Mouse (Mus musculus) gastrocnemius, postnatal 4 days (tissue): ENCODE data around the gene Nipal4. TPM values are rescaled to one million over a fixed set of nuclear protein-coding genes. Genes with fewer than 3 reads are reported as not detected.

ENCODE experiments used
- DNase-seq, 2 experiments: peaks; one replicate each; pipeline ENCODE4 v3.0.0; 2021 to 2022; ENCODE audit warnings: low spot score in 2 of 2, mixed read lengths in 2 of 2
- total RNA-seq, 2 experiments: library from RNA; stranded (reverse); gene quantifications; 2 replicates each; pipeline ENCODE4 v1.2.3; 2021

Nipal4 gene
- total RNA-seq, 2 experiments from 2014 or later = 0.13 to 0.32 TPM

GRCm38 (mm10) chr11:46168506-46168905, 2.2 kb upstream of the Nipal4 start:
- no peak for DNase-seq

DNA sequence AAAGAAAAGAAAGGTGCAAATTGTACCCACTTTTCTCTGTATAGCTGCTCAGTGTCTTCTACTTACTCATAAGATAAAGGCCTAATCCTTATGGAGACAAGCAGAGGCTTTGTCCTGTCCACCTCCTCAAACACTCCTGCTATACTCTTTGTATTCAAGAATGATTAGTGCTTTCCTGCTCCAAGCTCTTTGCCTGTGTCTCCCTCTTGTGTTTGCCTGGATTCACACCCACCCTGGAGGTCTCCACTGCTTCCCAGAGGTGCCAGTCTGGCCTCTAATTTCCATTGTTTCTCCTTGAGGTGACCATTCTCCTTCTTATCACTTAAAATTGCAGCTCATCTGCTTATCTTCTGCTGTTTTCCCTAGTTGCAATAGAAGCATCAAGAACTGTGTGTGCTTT, 8.8 kb downstream of the Nipal4 start:
- DNase-seq = no peak

GRCm38 (mm10) chr11:46156945-46157344, 9.4 kb downstream of the Nipal4 start:
- DNase-seq = no peak

DNA sequence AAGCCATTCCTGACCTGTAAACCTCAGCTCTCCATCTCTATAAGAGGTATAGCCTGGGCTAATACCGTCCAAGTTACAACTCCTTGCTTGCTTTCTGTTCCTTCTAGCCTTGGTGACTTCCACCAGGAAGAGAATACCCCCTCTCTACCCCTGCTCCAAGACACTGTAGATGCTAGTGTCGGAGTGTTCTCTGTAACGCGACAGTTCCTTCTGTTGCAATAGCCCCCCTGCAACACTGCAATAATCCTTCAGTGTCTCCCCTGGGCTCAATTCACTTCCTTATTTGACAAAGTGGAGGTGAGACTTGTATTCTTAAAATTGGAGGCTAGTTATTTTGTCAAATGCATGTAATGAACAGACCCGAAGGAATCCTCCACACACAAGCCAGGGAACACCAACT, 19.7 kb downstream of the Nipal4 start:
- no peak for DNase-seq

DNA sequence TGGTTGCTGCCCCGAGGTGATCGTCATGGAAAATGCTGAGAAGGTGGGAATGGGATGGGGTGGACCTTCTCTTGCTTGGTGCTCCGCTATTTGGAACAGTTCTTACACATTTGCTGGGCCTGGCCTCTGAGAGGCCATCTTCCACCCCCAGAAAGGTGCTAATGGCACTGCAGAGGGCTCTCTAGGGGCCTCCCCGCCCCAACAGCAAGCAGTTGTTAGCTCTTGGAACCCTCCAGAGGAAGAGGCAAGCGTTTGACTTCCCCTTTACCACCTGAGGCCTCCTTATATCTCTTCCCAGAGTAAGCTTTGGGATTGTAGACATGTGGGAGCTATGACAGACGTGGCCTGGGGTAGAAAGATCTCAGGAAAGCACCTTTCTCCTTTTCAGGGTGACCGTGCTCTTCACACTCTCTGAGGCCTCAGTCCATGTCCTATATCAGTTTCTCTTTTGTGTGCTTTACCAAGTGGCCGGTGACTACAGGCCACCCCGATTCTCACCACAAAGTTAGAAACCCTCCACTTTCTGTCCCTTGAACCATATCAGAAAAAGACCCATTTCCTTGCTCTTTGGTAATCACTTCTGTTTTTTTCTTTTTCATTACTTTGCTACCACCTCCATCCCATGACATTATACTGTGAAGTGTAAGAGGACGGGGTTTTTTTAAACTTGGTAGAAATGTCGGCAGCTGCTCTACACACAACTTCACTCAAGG, 21.0 kb downstream of the Nipal4 start:
- DNase-seq = no peak

GRCm38 (mm10) chr11:46143342-46143741, 23.0 kb downstream of the Nipal4 start:
- DNase-seq = no peak

- no peak for DNase-seq
These were observed 31.4 kb downstream of the Nipal4 start for GRCm38 (mm10) chr11:46134899-46135298.

DNA sequence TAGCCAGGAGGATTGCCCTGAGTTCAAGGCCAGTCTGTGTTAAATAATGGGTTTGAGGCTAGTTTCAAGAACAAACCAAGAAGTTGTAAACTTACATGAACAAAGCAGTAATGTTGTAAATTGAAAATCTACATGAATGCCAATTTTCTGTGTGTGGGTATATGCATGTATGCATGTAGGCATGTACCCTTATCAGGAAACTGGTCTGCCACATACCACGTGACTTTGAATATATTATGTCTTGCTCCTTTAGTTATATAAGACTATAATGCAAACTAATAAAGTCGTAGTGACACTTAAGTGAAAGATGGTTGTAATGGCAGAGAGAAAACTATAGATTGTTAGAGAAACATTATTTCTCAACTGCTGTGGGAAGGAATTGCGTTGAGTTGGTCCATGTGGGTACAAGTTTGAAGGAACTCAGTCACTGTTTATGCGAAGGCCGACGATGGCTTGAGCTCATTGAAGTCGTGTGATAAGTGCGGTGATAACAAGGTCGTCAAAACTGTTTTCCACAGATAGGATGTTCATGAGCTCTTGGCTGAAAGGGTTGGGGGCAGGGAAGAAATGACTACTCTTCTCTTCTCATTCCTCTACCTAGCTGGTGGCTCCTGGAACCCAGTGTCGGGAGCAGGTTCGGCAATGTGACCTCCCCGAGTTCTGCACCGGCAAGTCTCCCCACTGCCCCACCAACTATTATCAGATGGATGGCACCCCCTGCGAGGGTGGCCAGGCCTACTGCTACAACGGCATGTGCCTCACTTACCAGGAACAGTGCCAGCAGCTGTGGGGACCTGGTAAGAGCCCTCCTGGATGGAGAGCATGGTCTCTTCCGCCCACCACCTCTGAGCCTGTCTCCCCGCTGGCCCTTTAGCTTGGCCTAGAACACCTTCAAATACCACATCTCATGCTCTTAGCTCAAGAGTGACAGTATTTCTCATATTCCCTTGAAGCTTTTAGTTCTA, 35.0 kb downstream of the Nipal4 start:
- DNase-seq = no peak

DNA sequence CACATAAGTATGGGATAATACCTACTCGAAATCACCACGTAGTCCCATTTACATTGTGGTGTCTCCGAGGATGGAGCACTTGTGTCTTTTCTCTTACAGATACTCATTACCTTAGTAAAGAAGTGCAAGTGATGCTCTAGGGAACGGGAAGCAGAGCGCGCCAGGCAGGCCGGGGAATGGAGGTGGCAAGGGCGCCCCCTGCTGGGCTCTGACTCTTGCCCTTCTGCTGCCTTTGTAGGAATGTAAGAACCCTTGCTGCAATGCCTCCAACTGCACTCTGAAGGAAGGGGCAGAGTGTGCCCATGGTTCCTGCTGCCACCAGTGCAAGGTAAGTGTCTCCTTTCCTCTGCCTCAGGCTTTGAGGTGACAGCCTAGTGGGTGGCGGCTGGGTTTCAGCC, 37.8 kb downstream of the Nipal4 start:
- peak; percentile 57 to 65 for DNase-seq

- DNase-seq = peak; percentile 58 to 65
These were observed 38.4 kb downstream of the Nipal4 start for GRCm38 (mm10) chr11:46127621-46128547.

GRCm38 (mm10) chr11:46126827-46127410, 39.4 kb downstream of the Nipal4 start:
- no peak for DNase-seq

DNA sequence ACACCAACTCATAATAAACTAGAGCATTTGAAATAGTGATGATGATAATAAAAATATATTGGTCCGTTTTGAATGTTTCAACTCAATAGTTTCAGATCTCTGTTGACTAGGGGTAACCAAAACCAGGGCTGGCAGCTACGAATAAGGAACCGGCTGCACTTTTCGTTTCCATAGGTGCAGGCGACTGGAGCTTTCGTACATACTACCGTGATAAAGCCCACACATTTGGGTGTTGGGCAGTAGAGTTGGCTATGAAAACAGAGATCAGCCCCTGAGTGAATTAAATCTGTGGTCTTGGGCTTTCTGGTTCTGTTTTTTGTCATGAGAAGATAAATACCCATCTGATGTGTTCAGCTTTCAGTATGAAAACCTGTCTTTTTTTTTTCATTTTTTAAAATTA, 40.0 kb downstream of the Nipal4 start:
- DNase-seq = no peak

- DNase-seq = no peak
These were observed 40.5 kb downstream of the Nipal4 start for GRCm38 (mm10) chr11:46125835-46126229.

DNA sequence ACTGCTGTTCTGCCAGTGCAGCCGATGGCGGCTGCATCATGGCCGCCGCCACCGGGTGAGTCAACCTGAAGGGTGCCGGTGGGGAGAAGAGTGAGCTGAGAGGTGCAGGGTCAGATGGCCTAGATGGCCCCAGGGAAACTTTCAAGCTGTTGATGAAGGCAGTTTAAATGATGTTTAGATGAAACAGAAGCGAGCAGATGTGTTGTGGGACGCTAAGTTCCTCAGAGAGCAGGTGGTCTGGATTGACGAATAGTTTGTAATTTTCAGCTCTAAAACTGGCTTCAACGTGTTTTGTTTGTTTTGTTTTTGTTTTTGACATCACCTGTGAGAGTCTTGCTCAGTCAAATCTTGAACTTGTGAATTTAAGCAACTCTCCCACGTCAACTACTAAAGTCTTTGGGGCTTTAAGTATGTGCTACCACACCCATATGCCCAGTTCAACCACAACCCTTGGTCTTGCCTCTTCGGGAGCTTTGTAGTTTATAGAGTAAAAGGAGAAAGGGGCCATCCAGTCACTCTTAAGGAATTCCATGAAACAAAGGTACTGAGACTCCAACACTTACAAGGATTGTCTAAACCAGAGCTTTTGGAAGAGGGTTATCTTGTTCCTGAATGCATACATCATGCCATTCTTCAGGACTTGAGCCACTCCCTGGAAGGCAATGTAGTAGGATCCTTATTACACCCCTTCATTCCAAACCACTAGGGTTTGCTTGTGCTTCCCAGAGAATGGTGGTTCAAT, 41.0 kb downstream of the Nipal4 start:
- DNase-seq = no peak

- DNase-seq = no peak
These were observed 42.9 kb downstream of the Nipal4 start for GRCm38 (mm10) chr11:46123328-46123866.

DNA sequence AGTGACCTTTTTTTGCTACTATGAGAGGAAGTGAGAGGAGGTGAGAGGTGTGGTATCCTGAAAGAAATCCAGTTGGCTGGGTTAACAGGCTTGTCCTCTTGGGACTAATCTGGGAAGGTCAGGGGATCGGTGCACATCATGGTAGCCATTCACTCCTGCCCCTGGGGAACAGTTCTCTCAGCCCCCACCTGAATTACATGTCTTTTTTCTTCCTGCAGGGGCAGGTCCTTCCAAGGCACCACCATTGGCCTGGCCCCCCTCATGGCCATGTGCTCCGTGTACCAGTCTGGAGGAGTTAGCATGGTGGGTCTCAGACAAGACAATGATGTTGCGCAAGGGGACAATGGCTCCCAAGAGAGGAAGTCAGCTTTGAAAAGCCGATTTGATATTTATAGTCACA, 43.4 kb downstream of the Nipal4 start:
- DNase-seq = no peak

GRCm38 (mm10) chr11:46121666-46122065, 44.6 kb downstream of the Nipal4 start:
- no peak for DNase-seq

GRCm38 (mm10) chr11:46120084-46120483, 46.2 kb downstream of the Nipal4 start:
- no peak for DNase-seq

DNA sequence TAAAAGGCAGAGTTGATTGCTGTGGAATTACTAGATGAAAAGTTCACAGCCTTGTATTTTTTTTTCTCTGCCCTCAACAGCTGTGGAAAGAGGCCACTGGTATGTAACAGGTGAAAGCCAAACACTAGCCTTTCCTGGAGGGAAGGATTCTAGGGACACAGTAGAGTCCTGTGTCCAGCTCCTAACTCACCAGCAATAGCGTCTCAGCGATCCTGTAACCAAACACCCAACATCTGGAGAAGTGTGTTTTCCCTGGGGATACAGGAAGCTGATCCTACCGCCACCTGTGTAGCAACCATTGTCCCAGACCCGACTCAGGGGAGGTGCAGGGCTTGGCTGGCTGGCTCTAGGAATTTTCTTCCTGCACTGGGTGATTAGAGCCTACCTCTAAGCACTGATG, 46.7 kb downstream of the Nipal4 start:
- DNase-seq = no peak

GRCm38 (mm10) chr11:46116510-46116909, 49.8 kb downstream of the Nipal4 start:
- DNase-seq = no peak
